Mouse (Mus musculus): ENCODE results near the gene Sox12. TPM values are rescaled to one million over a fixed set of nuclear protein-coding genes. Genes with fewer than 3 reads are reported as not detected.
"Not testable (repeated sequence)": the region's sequence is repeated elsewhere in the genome, so short reads cannot be mapped to it uniquely, and the experiment has no call there.

The Sox12 gene
- polyA plus RNA-seq (2016; fragmentation: Nextera tagmentation; extraction: Ambion mirVana) = 19.5 and 19.6 TPM in 2 replicates

DNA sequence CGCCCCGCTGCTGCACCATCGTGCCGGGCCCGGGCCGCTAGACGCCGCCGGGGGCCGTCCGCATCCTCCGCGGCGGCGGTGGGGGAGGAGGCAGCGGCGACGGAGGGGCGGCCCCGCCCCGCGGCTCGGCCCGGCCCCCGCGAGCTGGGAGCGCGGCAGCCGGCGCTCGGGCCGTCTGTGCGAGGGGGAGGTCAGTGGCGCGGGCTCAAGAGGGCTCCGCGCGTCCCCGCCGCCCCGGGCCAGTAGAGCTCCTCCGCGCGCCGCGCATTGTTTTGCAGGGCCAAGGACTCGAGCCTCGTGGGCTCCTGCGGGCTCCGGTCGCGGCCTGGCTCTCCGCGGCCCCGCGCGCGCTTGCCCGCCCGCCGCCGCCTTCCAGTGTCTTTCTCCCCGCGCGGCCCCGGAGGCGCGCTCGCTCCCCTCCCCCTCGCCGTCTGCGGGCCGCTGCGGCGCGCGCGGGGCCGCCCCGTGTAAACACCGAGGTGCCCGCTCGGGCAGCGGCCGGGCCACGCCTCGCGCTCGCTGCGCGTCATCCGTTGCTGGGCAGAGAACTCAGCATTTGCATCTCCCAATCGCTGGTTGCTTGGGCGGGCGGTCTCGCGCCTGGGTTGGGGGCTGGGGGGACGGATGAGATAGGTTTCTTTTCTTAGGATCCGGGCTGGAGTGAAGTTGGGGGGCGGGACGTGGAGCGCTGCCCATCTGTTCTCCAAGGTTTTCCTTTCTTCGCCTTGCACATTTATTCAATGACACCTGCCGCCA lies at the start of gene Sox12:
TSS of gene Sox12 (minus strand) at position 384 of the 756 bp plus-strand sequence.
- H3K4me2 ChIP-seq (replicated peaks) = peak within 1 kb of the TSS; percentile 76
- no peaks in the 10 kb centered on the region for H3K9me3 ChIP-seq (replicated peaks)
- under 1% methylated on average over 47 of the region's 104 CpGs for WGBS
- peak within 1 kb of the TSS; percentile 100 for H3K27ac ChIP-seq
- peak; percentile 73 for ATAC-seq (ENCODE audit: low FRiP score)
- H3K36me3 ChIP-seq = peaks cover 13% of the 10 kb centered on the region; the same call in 1 of the 2 replicates
- H3K4me1 ChIP-seq = peaks cover 44% of the 10 kb centered on the region
- peak within 1 kb of the TSS; percentile 90 for H3K4me3 ChIP-seq
- H3K9ac ChIP-seq = peak within 1 kb of the TSS; percentile 98
- H3K27me3 ChIP-seq = no peaks in the 10 kb centered on the region

- 70% methylated on average over 5 of the region's 5 CpGs for WGBS
Measured at GRCm38 (mm10) chr2:152447461-152447860, 49.6 kb upstream of the Sox12 start.

GRCm38 (mm10) chr2:152446642-152447041 lies 48.8 kb upstream of the Sox12 start:
- 77% methylated on average over 2 of the region's 2 CpGs for WGBS

More at GRCm38 (mm10) chr2:152447461-152447860, 49.6 kb upstream of the Sox12 start:
- no peaks in the 10 kb centered on the region for H3K27me3 ChIP-seq
- no peak overlapping the region for H3K9ac ChIP-seq
- H3K4me3 ChIP-seq = no peak overlapping the region
- peaks cover 1% of the 10 kb centered on the region; the same call in 1 of the 2 replicates for H3K4me1 ChIP-seq
- H3K4me2 ChIP-seq (replicated peaks) = no peak overlapping the region
- ATAC-seq (ENCODE audit: low FRiP score) = no peak
- no peaks in the 10 kb centered on the region for H3K36me3 ChIP-seq
- no peaks in the 10 kb centered on the region for H3K9me3 ChIP-seq (replicated peaks)
- H3K27ac ChIP-seq = no peak overlapping the region

DNA sequence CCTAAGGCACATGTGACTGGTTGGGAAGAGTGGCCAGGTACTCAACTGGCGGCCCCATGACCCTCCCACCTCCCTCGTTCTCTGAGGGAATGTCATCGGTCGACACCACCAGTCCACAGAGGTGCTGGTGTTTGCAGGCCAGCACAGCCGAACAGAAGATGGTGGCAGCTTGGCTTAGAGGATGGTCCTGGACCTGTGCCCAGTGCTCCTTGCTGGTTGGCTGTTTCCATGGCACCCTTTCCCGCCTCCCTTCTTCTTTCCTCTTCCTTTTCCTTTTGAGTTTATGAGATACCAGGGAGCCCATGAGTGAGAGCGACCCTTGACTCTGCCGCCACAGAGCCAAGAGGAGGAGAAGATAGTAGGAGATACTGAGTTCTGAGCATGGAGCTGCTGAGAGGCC lies 45.4 kb upstream of the Sox12 start:
- WGBS = 84% methylated on average over 8 of the region's 8 CpGs

More at GRCm38 (mm10) chr2:152446642-152447041, 48.8 kb upstream of the Sox12 start:
- H3K27ac ChIP-seq = no peak overlapping the region
- no peaks in the 10 kb centered on the region for H3K9me3 ChIP-seq (replicated peaks)
- H3K4me3 ChIP-seq = no peak overlapping the region
- no peak overlapping the region for H3K4me2 ChIP-seq (replicated peaks)
- no peaks in the 10 kb centered on the region for H3K36me3 ChIP-seq
- no peak for ATAC-seq (ENCODE audit: low FRiP score)
- H3K27me3 ChIP-seq = no peaks in the 10 kb centered on the region
- no peak overlapping the region for H3K9ac ChIP-seq
- peaks cover 3% of the 10 kb centered on the region; the same call in 1 of the 2 replicates for H3K4me1 ChIP-seq

GRCm38 (mm10) chr2:152442322-152442721 lies 44.5 kb upstream of the Sox12 start:
- Histone ChIP-seq H3K36me3 (no peaks in the 10 kb centered on the region), H3K4me2 (replicated peaks) (no peak overlapping the region), H3K4me1 (peaks cover 4% of the 10 kb centered on the region), H3K9me3 (replicated peaks) (no peaks in the 10 kb centered on the region), H3K4me3 (no peak overlapping the region), H3K9ac (no peak overlapping the region), H3K27ac (no peak overlapping the region), H3K27me3 (no peaks in the 10 kb centered on the region)
- 71% methylated on average over 4 of the region's 4 CpGs for WGBS
- no peak for ATAC-seq (ENCODE audit: low FRiP score)

More for the DNA sequence above, 45.4 kb upstream of the Sox12 start:
- H3K9ac ChIP-seq = no peak overlapping the region
- no peak overlapping the region for H3K27ac ChIP-seq
- H3K36me3 ChIP-seq = no peaks in the 10 kb centered on the region
- no peak overlapping the region for H3K4me3 ChIP-seq
- H3K4me1 ChIP-seq = peaks cover 3% of the 10 kb centered on the region; the same call in 1 of the 2 replicates
- H3K27me3 ChIP-seq = no peaks in the 10 kb centered on the region
- no peaks in the 10 kb centered on the region for H3K9me3 ChIP-seq (replicated peaks)
- no peak for ATAC-seq (ENCODE audit: low FRiP score)
- H3K4me2 ChIP-seq (replicated peaks) = no peak overlapping the region

GRCm38 (mm10) chr2:152439833-152440232 lies 42.0 kb upstream of the Sox12 start:
- Histone ChIP-seq H3K4me1 (peaks cover 7% of the 10 kb centered on the region), H3K27me3 (no peaks in the 10 kb centered on the region), H3K4me3 (no peak overlapping the region), H3K9me3 (replicated peaks) (no peaks in the 10 kb centered on the region), H3K4me2 (replicated peaks) (no peak overlapping the region), H3K36me3 (no peaks in the 10 kb centered on the region), H3K9ac (no peak overlapping the region), H3K27ac (no peak overlapping the region)
- 83% methylated on average over 2 of the region's 2 CpGs for WGBS
- no peak for ATAC-seq (ENCODE audit: low FRiP score)

- no peak overlapping the region for H3K9ac ChIP-seq
- H3K36me3 ChIP-seq = no peaks in the 10 kb centered on the region
- H3K27me3 ChIP-seq = no peaks in the 10 kb centered on the region
- no peak for ATAC-seq (ENCODE audit: low FRiP score)
- peaks cover 7% of the 10 kb centered on the region for H3K4me1 ChIP-seq
- H3K27ac ChIP-seq = no peak overlapping the region
- H3K9me3 ChIP-seq (replicated peaks) = no peaks in the 10 kb centered on the region
- no peak overlapping the region for H3K4me3 ChIP-seq
- WGBS = 65% methylated on average over 1 of the region's 1 CpGs
- no peak overlapping the region for H3K4me2 ChIP-seq (replicated peaks)
Measured at GRCm38 (mm10) chr2:152438963-152439362, 41.1 kb upstream of the Sox12 start.

DNA sequence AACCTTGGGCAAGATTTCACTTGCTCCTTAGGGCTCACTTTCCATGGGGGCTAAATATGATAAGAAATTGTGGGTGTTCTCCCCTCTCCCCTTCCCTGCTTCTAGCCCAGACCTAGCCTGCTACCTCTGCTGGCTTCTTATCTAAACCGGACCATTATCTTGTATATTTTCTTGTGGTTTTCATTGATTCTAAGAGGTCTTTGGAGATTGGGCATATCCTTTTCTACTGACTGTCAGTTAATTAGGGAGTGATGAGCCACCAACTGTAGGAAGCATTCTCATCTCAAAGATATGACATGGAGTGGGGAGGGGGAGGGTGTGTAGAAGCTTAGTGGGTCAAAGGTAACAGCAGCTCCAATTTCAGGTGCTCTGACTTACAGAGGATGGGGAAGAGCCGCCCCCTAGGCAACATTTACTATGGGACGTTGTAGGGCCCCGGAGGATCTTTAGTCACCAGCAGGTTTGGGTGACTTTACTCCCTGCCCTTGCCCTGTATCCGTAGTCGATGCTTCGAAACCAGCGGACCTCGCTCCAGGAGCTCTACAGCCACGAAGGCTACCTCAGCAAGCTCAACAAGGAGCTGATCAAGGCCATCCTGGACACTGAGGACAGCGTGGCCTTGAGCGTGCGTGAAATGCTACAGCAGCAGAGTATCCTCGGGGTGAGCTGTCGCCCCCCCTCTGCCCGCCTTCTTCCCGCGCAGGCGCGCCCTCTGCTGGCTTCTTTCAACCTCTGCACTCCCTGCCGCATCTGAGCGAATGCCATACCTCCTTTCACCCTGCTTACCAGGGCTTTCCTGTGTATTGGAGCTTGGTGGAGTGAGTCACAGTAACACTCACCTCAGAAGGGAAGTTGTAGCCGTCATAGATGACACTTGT lies 39.4 kb upstream of the Sox12 start:
- H3K27ac ChIP-seq = no peak overlapping the region
- H3K27me3 ChIP-seq = no peaks in the 10 kb centered on the region
- H3K9me3 ChIP-seq (replicated peaks) = no peaks in the 10 kb centered on the region
- H3K4me3 ChIP-seq = peak overlapping the region; percentile 29
- H3K9ac ChIP-seq = peak overlapping the region; percentile 60
- H3K36me3 ChIP-seq = no peaks in the 10 kb centered on the region
- WGBS = 3% methylated on average over 23 of the region's 23 CpGs
- peak; percentile 79 for ATAC-seq (ENCODE audit: low FRiP score)
- peak overlapping the region; percentile 55 for H3K4me2 ChIP-seq (replicated peaks)
- H3K4me1 ChIP-seq = peaks cover 4% of the 10 kb centered on the region

- no peaks in the 10 kb centered on the region; the same call in 1 of the 2 replicates for H3K27me3 ChIP-seq
- ATAC-seq (ENCODE audit: low FRiP score) = no peak
- H3K4me3 ChIP-seq = no peak overlapping the region
- peaks cover 4% of the 10 kb centered on the region for H3K4me1 ChIP-seq
- H3K4me2 ChIP-seq (replicated peaks) = no peak overlapping the region
- no peak overlapping the region for H3K27ac ChIP-seq
- WGBS = 85% methylated on average over 7 of the region's 7 CpGs
- H3K9me3 ChIP-seq (replicated peaks) = no peaks in the 10 kb centered on the region
- no peaks in the 10 kb centered on the region for H3K36me3 ChIP-seq
- no peak overlapping the region for H3K9ac ChIP-seq
Measured at GRCm38 (mm10) chr2:152436405-152436901, 38.6 kb upstream of the Sox12 start.

- WGBS = 83% methylated on average over 2 of the region's 2 CpGs
- not testable (repeated sequence) for H3K4me3 ChIP-seq; H3K27ac ChIP-seq; H3K27me3 ChIP-seq; H3K4me1 ChIP-seq; H3K9ac ChIP-seq; H3K36me3 ChIP-seq; H3K9me3 ChIP-seq (replicated peaks); H3K4me2 ChIP-seq (replicated peaks); ATAC-seq (ENCODE audit: low FRiP score)
Measured at GRCm38 (mm10) chr2:152428481-152428880, 30.6 kb upstream of the Sox12 start.

- Histone ChIP-seq H3K4me3 (peak overlapping the region; percentile 6; the same call in 1 of the 2 replicates), H3K4me1 (peaks cover 6% of the 10 kb centered on the region), H3K36me3 (no peaks in the 10 kb centered on the region), H3K27ac (no peak overlapping the region), H3K27me3 (no peaks in the 10 kb centered on the region; the same call in 1 of the 2 replicates), H3K9ac (no peak overlapping the region), H3K4me2 (replicated peaks) (peak overlapping the region; percentile 44), H3K9me3 (replicated peaks) (no peaks in the 10 kb centered on the region)
- WGBS = 5% methylated on average over 12 of the region's 12 CpGs
- no peak for ATAC-seq (ENCODE audit: low FRiP score)
Measured at GRCm38 (mm10) chr2:152427493-152427892, 29.6 kb upstream of the Sox12 start.

DNA sequence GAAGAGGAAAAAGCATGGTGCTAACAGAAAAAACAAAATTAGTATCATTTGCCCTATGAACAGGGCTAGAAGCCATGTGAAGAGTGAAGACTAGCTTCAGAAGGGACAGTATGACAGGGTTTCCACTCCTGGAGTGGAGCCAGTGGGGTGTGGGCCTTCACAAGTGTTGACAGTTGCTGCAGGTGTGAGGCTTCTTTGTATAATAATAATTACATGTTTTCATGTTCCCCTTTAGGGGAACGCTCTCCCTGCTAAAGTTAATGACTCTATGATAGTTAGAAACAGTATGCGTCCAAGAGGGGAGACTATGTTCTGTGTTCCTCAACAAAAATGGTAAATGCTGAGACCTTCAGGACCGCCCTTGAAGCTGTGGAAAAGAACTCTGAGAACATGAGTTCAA lies 17.9 kb upstream of the Sox12 start:
- Histone ChIP-seq H3K27me3 (no peaks in the 10 kb centered on the region), H3K4me2 (replicated peaks) (peak overlapping the region; percentile 84), H3K36me3 (no peaks in the 10 kb centered on the region), H3K4me1 (peaks cover 30% of the 10 kb centered on the region), H3K27ac (0 out of 2 replicates have a peak overlapping the region, but pooled peaks have one; percentile 97), H3K9ac (no peak overlapping the region; the same call in 1 of the 2 replicates), H3K9me3 (replicated peaks) (0 out of 2 replicates have a peak, but pooled peaks cover 3% of the 10 kb centered on the region), H3K4me3 (peak overlapping the region; percentile 95; the same call in 1 of the 2 replicates)
- no peak for ATAC-seq (ENCODE audit: low FRiP score)
- WGBS = 97% methylated on average over 3 of the region's 3 CpGs

Measured in hindbrain, embryonic 12.5 days (tissue).